Mouse (Mus musculus) right cerebral cortex, postnatal 14 days (tissue): ENCODE data around the gene Hist1h2ah.
A peak's percentile ranks its signal among the peaks of the same experiment; 100 is the strongest.
"Not testable (repeated sequence)": the region's sequence is repeated elsewhere in the genome, so short reads cannot be mapped to it uniquely, and the experiment has no call there.

Experiments
- DNase-seq: peaks from one replicate; pipeline ENCODE4 v3.0.0; 2022

Hist1h2ah gene

DNA sequence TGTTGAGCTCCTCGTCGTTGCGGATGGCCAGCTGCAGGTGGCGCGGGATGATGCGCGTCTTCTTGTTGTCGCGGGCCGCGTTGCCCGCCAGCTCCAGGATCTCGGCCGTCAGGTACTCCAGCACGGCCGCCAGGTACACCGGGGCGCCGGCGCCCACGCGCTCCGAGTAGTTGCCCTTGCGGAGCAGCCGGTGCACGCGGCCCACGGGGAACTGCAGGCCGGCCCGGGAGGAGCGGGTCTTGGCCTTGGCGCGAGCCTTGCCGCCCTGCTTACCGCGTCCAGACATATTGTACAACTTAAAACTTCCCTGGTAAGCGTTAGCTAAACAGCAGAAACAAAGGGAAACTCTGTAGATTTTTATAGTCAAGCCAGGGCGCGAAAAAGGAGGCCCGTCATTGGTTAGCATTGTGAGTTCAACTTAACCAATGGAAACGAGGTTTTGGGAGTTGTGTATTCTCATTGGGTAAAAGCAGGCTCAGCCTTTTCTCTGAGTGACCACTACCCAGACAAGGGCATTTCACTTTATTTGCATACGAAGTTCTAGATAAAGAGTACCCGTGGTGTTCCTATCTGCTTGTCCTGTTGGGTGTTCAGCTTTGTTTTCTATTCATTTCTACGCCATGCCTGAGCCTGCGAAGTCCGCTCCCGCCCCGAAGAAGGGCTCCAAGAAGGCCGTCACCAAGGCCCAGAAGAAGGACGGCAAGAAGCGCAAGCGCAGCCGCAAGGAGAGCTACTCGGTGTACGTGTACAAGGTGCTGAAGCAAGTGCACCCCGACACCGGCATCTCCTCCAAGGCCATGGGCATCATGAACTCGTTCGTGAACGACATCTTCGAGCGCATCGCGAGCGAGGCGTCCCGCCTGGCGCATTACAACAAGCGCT is at the start of gene Hist1h2ah, which contains the start of gene Hist1h2bk:
Hist1h2ah (minus strand) TSS at position 302 of the 882 bp plus-strand sequence.
Hist1h2bk (plus strand) TSS at position 604 of the 882 bp plus-strand sequence.
- DNase-seq = peak; percentile 66

DNA sequence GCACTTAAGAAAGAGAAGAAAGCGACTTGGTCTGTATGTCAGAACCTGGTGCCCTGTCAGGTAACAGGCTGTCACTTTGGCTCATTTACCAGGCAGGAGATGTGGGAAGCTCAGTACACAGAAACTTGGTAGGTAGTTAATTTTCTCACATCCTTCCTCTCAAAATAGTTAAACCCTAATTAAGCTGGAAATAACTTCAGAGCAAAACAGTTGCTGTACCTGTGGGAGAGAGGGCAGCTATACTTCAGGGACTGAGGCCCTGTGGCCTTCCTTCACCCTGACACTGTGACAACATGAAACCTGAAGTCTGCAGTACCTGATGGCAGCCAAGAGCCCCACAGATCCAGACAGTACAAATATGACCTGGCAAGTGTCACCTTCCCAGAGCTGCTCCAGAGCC is 48.8 kb upstream of the Hist1h2ah start, which contains the start of gene Vmn1r188:
Vmn1r188 (plus strand) TSS at position 301 of the 400 bp plus-strand sequence.
- not testable (repeated sequence) for DNase-seq

DNA sequence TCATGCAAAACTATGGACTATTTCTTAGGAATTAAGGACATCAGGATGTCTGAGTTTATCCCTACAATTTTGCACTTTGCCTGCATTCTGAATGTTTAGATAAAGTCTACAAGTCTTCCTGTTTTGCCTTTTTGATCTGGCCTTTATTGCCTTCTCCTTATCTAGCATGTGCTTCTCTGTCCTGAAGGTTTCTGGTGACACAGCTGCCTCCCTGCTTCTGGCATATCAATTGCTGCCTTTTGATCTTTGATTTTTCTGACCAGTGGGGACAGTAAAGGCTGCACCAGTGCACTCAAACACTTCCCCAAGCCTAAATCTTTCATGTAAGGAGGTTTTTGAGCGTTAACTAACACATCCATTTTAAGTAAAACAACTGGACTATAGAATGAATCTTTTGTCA is 28.1 kb upstream of the Hist1h2ah start:
- DNase-seq = no peak

DNA sequence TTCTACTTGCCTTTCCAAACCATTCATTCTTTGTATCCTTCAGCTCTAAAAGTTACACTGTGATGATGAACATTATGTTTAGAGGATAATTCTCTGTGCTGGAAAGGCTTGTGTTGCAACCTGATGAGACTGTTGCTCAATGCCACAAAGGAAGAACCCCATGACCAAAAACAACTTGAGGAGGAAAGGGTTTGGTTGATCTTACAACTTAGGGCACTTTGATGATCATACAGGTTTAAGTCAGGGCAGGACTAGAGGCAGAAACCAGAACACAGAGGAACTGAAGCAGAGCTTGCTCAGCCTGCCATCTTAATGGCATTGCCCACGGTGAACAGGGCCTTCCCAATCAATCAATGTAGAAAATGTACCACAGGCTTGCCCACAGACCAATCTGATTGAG is 26.1 kb upstream of the Hist1h2ah start:
- DNase-seq = no peak

DNA sequence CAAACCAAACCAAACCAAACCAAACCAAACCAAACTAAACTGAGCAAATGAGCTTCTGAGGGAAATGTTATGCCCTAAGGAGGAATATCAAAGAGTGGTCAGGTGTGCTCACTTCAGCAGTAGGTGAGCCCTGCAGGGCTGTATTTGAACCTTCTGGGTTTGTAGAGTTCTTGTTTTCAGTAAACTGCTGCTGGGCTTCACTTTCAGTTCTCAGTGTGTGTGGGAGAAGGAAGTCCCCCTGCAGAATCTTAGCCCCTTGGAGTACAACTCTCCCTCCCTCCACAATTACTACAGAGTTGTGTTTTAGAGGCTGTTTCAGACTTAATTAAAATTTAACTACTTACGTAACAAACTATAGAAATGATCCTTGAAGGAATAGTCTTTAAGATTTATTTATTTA is 18.4 kb upstream of the Hist1h2ah start:
- no peak for DNase-seq

DNA sequence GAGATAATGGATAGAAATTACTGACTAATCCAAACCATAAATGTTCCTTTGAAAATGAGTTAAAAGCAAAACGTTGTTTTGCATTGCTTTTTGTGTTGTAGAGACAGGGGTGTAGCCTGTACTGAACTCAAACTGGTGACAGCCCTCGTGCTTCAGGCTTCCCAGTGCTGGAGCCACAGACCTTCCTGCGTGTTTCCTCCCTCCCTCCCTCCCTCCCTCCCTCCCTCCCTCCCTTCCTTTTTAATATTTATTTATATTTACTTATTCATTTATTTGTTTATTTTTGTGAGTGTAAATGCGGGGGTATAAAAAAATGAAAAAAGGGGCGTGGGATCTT is 16.1 kb upstream of the Hist1h2ah start:
- no peak for DNase-seq

DNA sequence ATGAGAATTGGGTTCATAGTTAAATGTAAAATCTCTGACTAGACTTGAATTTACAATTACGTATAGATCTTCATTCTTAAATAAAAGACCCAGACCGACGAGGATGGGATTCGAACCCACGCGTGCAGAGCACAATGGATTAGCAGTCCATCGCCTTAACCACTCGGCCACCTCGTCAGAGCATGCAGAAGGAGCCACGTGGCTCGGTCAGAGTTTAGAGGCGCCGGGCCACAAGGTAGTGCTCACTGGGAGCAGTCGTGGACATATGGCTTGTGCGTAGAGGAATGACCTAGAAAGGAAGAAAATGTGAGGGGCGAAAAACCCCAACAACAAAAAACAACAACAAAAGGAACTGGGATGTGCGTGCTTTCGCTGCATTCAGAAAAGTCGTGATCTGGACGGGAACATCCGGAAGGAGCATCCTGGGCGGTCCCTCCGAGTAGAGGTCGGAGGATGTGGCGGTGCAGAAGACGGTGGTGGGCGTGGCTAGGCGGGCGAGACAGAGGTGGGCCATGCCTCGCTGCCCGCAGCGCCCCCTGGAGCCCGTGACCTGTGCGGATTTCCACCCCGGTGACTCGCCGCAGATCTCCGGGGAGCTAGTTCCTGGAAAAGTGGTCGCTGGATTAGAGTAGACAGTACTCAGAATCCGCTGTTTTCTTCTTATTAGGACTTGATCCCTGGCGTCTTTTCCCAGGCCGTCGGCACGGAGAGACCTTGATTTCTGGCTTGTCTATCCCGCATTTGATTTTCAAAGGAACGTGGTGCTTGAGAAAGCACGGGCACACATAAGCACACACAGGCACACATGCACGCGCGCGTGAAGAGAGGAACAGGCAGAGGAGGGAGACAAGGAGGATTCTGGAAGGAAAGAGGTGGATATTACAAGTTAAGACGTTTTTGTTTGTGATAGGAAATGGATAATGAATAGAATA is 15.5 kb upstream of the Hist1h2ah start:
- peak; percentile 87 for DNase-seq

DNA sequence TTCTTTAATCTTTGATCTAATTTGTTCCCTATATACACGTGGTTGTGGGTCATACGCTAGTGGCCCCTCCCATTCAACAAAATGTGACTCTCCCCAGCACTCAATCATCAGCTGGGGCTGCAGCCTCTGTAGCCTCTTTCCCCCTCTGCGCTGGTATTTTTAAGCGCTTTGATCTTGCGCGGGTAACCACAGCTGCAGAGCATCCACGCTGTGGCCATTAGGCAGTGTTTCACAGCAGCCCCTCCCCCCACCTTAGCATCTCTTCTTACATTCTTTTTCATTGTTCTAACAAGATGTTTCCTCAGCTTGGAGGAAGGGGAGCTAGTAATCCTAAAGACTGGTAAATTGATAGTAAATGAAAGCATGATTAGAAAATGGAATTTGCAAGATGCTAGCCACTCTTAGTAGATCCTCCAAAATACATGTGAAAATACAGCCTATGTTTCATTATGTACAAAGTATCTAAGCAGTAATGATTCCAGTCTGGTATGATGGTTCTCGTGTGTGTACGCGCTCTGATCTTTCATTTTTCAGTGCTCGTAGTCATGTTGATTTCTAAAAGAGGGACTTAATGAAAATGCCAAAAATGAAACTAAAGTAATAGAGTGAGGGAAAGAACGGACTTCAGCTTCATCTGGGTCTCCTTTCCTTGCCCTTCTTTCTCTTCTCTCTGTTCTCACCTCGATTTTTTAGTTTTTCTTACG is 14.5 kb upstream of the Hist1h2ah start:
- DNase-seq = peak; percentile 47

DNA sequence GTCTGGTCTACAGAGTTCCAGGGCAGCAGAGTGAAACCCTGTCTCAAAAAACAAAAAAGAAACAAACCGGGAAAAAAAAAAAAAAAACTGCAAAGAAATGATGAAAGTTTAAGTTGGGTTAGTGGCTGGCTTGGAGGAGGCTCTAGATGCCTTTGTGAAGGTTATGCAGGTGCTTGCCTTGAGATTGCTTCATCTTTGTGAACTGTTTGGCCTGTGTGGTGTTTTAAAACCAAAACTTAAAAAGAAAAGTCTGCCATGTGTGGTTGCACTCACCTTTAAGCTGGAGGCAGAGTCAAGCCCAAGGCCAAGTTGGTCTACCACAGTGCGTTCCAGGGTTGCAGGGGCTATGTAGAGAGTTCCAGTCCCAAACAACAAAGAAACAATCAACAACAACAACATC is 13.7 kb upstream of the Hist1h2ah start:
- no peak for DNase-seq

DNA sequence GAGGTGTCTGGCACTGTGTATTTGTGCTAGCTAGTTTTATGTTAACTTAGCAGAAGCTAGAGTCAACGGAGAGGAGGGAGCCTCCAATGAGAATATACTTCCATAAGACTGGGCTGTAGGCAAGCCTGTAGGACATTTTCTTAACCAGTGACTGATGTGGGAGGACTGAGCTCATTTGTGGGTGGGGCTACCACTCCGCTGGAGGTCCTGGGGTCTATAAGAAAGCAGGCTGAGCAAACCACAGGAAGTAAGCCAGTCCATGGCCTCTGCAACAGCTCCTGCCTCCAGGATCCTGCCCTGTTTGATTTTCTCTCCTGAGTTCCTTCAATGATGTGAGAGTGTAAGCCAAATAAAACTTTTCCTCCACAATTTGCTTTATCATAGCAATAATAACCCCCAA is 9.9 kb upstream of the Hist1h2ah start:
- DNase-seq = no peak

DNA sequence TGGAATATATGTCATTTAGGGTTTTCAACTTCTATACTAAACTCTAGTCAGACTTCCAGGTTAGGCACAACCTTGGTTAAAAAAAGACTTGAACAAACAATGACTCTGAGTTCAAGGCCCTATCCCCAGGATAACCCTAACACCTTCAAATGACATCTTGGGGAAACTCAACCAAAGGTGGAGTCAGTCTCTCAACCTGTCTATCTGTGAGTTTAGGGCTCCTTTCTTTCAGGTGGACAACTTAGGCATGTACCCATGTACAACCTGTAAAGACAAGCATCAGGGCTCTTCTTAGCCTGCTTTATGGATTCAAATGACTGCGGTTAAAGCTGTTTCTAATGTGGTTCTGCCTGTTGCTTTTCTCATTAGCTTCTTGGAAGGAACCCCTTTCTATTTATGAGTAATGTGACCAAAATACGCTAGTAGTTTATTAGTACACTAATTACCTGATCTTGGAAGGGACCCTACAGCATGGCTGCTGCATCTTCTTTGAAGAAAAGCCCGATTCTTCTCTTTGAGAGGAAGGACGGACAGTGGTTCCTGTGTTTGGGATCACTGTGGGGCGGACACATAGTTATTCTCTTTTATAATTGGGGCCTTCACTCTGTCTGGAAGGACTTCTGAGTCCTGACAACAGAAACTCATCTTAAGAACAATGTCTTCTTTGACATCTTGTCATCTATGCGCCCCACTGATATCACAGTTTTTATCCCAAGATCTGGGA is 9.2 kb upstream of the Hist1h2ah start:
- no peak for DNase-seq

DNA sequence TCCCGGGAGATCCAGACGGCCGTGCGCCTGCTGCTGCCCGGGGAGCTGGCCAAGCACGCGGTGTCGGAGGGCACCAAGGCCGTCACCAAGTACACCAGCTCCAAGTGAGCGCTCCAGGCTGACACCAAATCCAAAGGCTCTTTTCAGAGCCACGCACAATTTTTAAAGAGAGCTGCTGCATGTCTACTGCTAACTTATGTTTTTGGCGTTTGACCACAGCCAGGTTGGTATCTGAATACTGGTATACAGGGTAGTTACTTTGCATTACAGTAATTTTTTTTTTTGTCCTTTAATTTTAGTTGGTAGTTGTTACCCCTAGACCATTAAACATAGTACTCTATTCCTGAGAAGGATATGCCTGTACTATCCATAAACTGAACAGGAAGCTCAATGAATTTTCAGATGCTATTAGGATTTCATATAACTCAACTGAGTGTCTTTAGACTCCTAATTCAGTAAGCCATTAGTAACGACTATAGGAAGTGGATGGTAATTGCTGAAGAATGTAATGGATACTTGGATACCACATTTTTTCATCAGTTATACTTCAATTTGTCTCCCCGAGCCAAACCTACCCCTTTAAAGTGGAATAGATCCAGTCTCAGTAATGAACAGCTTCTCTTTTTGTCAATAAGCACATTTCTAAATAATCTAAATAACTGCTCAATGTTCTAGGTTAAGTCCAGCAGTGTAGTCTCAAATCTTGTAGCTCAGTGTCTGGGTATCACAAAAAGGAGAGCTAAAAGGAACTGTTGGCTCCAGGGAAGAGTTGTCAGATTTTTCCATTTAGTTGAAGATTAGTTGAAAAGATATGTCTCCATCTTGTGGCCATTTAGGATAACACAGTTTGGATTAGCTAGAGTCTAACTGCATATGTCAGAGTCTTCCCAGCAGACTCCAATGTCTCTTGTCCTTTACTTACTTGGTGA is 8.4 kb upstream of the Hist1h2ah start:
- no peak for DNase-seq

DNA sequence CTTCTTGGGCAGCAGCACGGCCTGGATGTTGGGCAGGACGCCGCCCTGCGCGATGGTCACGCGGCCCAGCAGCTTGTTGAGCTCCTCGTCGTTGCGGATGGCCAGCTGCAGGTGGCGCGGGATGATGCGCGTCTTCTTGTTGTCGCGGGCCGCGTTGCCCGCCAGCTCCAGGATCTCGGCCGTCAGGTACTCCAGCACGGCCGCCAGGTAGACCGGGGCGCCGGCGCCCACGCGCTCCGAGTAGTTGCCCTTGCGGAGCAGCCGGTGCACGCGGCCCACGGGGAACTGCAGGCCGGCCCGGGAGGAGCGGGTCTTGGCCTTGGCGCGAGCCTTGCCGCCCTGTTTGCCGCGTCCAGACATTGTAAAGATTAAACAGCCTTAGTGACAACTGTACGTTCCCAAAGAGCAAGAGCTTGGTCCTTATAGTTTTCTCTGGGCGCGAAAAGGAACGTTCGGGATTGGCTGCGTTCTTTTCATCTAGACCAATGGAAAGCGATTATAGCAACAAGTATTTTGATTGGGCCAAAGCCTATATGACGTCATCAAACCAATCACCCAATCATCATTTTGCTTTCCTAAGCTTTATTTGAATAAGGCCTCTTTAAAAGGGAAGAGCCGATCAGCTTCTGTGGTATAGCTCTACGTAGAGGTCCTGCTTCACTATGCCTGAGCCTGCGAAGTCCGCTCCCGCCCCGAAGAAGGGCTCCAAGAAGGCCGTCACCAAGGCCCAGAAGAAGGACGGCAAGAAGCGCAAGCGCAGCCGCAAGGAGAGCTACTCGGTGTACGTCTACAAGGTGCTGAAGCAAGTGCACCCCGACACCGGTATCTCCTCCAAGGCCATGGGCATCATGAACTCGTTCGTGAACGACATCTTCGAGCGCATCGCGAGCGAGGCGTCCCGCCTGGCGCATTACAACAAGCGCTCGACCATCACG is 7.5 kb upstream of the Hist1h2ah start, which contains the start of the genes Hist1h2ag and Hist1h2bj:
Hist1h2ag (minus strand) TSS at position 377 of the 935 bp plus-strand sequence.
Hist1h2bj (plus strand) TSS at position 647 of the 935 bp plus-strand sequence.
- peak; percentile 58 for DNase-seq

DNA sequence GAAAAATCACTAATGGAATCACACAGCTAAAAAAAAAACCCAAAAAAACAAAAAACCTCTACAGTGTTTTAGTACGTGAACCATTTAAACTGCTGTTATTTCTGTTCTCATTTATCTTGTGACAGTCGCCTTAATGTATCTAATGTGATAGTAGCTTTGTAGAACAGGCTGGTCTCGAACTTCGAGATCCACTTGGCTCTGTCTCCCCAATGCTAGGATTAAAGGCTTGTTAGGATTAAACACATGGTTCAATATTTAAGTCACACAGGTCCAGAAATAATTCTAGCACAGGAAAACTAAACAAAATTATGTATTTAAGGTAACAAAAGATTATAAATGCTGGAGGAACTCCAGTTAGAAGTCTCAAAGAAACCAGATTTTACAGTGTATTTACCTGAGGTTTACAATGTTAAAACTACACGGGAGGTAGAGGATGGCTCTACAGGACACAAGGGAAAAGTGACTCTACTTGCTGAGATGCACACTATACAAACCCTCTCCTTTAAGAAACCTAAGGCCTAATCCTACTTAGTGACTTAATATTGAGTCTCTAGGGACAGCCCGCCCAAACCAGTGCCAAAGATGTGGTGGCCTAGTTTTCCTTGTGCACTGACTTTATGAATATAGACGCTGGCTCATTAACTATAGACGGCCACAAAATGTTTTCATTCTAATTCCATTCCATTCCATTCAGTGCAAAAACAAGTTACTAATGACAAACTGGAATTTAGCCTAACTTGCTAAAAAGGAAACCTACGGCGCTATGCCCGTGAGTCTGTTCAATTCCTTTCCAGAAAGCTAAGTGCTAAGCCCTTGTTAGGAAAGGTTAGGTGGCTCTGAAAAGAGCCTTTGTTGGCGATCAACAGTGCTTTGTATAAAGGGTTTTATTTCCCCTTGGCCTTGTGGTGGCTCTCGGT is 6.5 kb upstream of the Hist1h2ah start:
- no peak for DNase-seq

DNA sequence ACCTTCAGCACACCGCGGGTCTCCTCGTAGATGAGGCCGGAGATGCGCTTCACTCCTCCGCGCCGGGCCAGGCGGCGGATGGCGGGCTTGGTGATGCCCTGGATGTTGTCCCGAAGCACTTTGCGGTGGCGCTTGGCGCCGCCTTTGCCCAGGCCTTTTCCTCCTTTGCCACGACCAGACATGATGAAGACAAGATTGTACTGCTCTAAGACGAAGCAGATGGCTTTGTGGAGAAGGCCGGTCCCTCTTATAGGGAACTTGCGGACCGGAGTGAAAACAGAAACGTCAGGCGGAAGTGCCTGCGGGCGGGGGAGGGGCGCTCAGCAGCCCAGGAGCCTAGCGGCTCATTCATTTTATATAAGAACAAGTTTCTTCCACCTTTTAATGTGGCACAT is 5.8 kb upstream of the Hist1h2ah start, which contains the start of gene Hist1h4i:
Hist1h4i (minus strand) TSS at position 221 of the 395 bp plus-strand sequence.
- peak; percentile 97 for DNase-seq

DNA sequence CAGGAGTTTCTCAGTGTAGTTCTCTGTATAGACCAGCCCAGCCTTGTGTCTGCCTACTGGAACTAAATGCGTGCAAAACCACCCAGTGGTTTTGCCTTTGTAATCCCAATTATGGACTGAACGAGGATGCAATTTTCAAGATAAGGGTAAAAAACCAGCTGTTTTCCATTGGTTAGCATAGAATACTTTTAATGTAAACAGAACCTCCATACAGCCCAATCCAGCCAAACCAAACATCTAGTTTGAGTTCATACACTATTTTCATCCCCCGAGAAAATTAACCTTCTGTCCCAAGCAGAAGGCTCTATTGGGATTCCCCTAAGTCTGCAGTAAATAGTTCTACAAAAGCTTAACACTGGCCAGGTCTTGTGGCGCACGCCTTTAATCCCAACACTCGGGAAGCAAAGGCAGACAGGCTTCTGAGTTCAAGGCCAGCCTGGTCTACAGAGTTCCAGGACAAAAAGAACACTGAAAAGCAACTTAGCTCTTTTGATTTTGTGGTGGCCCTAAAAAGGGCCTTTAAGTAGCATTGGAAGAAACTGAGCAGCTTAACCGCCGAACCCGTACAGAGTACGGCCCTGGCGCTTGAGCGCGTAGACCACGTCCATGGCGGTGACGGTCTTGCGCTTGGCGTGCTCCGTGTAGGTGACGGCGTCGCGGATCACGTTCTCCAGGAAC is 5.2 kb upstream of the Hist1h2ah start:
- DNase-seq = no peak

DNA sequence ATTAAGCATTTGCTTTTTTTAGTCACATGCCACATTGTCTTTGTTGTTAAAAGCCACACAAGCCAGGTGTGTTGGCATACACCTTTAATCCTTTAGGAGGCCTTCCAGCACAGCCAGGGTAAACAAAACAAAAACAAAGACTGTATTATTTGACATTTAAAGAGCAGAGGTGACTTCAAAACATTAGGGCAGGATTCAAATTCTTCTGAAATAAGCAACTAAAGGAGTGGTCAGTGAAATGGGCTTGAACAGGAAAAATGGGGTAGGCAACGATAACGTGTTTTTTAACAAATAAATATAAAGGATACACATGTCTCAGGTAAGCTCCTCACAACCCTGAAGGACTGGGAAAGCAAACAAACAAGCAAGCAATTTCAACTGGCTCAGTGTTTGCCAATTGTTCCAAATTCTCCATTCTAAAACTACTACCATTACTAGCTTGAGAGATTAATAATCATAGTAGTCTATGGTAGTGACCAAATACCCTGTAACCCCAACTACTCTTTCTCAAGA is 4.6 kb upstream of the Hist1h2ah start:
- DNase-seq = no peak

DNA sequence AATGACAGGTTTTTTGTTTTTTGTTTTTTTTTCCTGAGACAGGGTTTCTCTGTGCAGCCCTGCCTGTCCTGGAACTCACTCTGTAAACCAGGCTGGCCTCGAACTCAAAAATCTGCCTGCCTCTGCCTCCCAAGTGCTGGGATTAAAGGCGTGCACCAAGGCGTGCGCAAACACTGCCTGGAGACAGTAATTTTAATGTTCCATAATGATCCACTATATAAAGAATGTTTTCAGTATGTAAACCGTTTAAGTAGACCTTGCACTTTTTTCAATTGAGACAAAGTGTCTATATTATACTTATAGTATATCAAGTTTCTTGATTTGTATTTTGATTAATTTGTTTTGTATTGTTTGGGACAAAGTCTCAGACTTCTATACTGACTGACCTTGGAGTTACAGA is 4.0 kb upstream of the Hist1h2ah start:
- no peak for DNase-seq
